Mouse (Mus musculus) heart, adult 2 months (tissue): ENCODE measurements at regions not wholly inside any gene's neighbourhood (a gene's known extent, or its start where the extent isn't known, plus 50 kb on each side); places are given as distances from the start of the nearest gene placed in this dataset.

Experiments used
- CTCF ChIP-seq: fragments of 200-600 bp; IDR thresholded peaks from 2 replicates; pipeline ENCODE4 v1.8.1; 2022; ENCODE audit warnings: antibody characterized with exemption, mild to moderate bottlenecking, moderate library complexity
- POLR2A ChIP-seq: fragments of 200-500 bp; IDR thresholded peaks from 2 replicates; pipeline ENCODE4 v1.6.1; 2011; ENCODE audit warnings: mild to moderate bottlenecking, low read depth, low read length, control low read depth; ENCODE audit not compliant: insufficient read depth

DNA sequence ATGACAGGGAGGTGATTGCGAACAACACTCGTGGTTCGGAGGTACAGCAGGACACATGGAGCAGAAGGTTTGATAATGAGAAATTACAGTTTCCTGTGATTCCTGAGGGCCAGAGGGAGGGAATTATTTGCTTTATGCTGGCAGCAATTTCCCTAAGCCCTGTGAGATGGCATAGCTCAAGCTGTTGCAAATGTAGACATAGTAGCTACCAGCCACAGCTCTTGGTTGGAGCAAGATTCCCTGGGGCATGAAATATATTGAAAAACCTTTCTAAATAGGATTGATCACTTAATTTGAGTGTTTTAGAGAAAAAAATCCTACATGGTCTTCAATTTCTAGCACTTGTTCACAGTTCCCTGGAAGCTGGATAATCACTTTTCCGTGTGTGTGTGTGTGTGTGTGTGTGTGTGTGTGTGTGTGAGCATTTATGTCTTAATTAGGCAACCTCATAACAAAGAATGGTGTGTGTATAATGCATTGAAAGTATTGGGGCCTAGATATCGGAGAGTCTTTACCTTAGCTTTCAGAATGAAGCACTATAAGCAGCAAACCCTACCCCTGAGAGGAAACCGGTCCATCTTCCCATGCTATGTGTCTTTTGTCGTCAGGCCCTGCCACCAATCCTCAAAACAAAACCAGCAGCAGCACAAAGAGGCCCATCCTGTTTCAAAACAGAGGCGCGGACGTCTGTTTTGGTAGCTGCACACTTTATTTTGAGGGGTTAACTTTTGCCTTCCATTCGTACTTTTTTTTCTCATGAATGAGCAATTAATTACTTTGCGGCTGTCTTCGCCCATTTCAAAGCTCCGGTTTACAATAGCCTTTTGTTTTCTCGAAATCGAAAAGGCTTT is 172.7 kb upstream of the G2e3 start:
- TF ChIP-seq POLR2A, result no peak
- TF ChIP-seq CTCF, result no peak
